Mouse (Mus musculus) testis, postnatal 14 days (tissue): ENCODE measurements around the gene Sprtn.
A peak's percentile ranks its signal among the peaks of the same experiment; 100 is the strongest.

ENCODE experiments used
- DNase-seq: peaks from one replicate; pipeline ENCODE4 v3.0.0; 2021; ENCODE audit warnings: low spot score

Sprtn gene

DNA sequence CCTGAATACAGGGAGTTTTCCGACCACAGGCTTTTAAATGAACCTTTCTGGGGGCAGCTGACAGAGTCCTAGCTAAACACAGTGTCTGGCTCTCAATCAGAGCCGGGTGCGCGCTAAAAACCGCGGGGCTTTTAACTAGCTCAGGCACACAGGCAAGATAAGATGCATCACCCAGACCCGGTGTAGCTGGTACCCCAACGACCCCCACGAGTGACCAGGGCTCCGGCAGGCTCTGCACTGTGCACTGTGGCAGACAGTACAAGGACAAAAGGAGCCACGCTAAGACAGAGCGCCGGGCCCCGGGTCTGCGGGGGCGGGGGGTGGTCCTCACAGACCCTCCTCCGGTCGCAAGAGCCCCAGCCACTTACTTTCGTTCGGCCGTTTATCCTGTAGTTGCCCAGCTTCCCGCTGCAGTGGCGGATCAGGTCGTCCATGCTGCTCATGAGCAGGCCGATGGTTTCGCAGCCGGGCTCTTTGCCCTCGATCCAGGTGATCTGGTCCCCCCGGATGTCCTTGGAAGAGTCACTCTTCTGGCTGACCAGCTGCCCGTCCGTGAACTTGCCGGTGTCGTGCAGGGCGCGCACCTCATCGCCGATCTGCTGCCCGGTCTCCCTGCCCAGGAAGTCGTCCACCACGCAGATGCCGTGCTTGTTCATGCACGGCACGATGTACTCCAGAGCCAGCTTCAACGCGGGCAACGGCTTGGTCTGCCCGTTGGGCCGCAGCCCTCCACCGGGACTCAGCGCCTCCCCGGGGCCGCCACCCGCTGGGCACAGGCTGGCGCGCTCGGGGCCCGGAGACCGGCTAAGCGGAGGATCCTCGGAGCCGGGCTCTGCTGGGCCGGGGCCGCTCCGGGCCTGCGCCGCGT, 50.4 kb downstream of the Sprtn start:
- DNase-seq: peak; percentile 54

DNA sequence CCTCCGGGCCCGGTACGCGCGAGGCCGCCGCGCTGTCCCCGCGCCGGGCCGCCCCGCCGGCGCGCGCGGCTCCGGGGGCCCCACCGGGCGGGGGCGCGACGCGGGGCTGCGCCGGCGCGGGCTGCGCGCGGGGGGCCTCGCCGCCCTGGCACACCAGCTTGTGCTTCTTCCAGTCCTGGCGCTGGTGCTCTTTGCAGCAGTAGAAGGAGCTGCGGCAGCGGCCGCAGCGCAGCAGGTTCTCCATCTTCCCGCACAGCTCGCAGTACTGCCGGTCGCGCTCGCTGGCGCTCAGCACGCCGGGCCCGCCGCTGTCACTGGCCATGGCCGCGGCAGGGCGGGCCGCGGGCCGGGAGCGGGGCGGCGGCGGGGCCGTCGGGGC, 51.0 kb downstream of the Sprtn start:
- DNase-seq: no peak

DNA sequence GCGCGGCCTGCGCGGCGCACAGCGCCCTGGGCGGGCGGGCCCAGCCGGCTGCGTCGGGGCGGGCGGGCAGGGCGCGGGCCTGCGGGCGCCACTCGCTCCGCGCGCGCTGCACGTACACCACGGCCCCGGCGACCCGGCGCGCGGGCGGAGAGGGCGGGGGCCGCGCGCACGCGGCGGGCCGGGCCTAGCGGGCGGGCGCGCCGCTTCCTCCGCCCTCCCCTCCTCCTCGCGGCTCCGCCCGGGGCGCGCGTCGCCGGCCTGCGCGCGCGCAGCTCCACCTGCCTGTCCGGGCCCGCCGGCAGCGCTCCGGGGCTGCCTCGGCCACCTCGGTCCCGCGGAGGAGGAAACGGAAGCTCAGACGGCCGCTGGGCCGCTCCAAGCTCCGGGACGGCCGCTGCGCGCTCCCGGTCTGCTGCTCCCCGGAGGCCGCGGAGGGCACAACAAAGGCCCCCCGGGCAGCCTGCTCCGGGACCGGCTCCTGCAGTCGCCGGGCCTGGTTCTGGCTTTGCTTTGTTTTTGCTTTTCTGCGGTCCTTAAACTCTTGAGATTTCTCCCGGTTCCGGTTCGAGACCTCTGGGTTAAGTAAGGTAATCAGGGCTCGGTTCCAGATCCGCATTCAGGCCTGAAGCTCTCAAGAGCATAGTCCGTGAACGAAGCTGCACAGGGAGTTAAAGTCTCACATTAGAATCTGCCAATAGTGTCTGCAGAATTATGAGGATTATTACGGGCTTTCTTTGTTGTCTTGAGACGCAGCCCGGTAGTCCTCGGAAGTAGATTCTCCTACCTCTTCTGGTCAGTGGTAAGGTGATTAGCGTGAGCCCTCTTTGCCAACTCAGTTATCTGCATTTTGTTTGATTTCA, 51.8 kb downstream of the Sprtn start, which contains the start of gene Egln1:
TSS of gene Egln1 (minus strand) at position 116 of the 860 bp plus-strand sequence.
- peak; percentile 75 for DNase-seq

DNA sequence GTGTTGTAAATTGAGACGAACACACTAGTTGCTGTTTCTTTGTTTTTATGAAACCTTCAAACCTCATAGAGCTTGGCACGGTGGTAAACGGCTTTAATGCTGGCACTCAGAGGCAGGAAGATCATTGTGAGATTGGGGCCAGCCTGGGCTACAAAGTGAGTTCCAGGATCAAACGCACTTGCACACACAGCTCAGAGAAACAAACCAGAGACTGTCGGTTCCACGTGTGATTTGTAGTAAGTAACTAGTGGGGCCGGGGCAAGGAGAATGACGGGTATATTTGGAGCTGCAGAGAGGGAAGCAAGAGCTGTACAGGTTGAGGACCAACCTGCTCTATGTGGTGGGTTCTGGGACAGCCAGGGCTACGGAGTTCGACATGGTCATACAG, 52.4 kb downstream of the Sprtn start:
- DNase-seq: no peak

DNA sequence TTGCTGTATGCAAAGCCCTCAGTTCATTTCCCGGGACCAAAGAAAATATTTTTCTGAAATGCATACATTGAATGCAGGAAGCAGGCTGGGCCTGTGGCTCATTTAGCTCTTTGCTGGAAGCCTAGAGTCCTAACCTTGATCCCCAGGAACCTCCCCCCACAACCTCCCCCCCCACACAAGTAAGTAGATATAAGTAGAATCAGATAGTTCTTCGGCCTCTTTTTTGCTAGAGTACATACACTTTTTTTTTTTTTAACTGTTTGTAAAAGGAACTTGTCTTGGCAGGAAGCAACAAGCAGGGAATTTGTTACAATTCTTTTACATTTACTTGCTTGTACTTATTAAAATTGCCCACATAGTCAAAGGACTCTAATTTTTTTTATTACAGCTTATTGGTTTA, 53.2 kb downstream of the Sprtn start:
- no peak for DNase-seq

DNA sequence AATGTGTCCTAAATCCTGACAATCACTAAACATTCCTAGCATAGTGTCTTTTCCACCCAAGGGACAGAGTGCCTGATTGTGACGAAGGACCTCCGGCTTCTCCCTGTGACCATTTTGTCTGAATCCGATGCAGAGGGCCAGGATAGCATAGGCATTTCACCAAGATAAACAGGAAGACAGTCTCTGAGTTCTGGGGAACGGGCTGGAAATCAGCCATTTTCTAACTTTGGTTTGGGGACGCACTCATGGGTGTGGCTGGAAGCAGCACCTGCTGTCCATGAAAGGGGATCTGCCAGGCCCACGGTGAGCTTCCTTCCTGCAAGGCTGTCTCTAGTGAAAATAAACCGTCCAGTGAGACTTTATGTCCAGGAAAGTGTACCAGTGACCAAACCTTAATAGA, 55.5 kb downstream of the Sprtn start:
- no peak for DNase-seq

DNA sequence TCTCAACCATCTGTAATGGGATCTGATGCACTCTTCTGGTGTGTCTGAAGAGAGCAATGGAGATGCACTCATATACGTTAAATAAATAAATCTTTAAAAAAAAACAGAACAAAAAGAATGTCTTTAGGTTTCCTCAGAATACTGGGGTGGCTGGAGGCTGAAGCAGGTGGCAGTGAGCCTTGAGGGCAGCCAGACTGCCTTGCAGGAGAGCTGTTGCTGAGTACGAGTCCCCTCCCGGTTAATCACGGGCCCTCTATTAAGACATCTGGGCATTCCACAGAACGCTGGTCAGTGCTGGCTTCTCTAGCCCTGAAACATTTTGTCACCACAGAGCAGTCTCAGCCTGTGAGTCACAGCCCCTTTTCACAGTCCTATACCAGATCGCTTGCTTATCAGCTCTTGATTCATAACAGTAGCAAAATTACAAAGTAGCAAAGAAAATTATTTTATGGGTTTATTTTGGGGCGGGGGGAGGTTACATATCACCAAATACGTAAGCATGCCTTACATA, 56.9 kb downstream of the Sprtn start:
- DNase-seq: no peak
